Mouse (Mus musculus) G1E (cell line): ENCODE measurements at regions not wholly inside any gene's neighbourhood (a gene's known extent, or its start where the extent isn't known, plus 50 kb on each side); places are given as distances from the start of the nearest gene placed in this dataset.

ENCODE experiments used
- CTCF ChIP-seq: IDR thresholded peaks from 2 replicates; pipeline ENCODE4 v1.5.1; 2012; ENCODE audit warnings: low read depth, low read length, inconsistent platforms, mixed read lengths
- POLR2AphosphoS5 ChIP-seq: IDR thresholded peaks from 2 replicates; pipeline ENCODE4 v1.6.1; 2012; ENCODE audit warnings: low read depth, low read length, inconsistent platforms; ENCODE audit not compliant: insufficient replicate concordance
- TAL1 ChIP-seq: conservative IDR thresholded peaks from 2 replicates; pipeline ENCODE4 v1.6.1; 2012; ENCODE audit warnings: low read depth, low read length, inconsistent platforms, mixed read lengths

GRCm38 (mm10) chr4:105323446-105323845, 166.3 kb downstream of the Plpp3 start:
- TF ChIP-seq CTCF: no peak
- TF ChIP-seq POLR2AphosphoS5: no peak
- TF ChIP-seq TAL1: no peak
